ENCODE assay signal across 9 mouse cellular contexts in genomic region chr1:43163467-43164418, GRCm38 (mm10). TPM values are rescaled to one million over a fixed set of nuclear protein-coding genes. Genes with fewer than 3 reads are reported as not detected.
DNase-seq lines count a peak whose midpoint lies in the region; ATAC-seq and TF ChIP-seq lines count a peak whose summit lies in the region.
"Had no signal": no experiment of that assay in that cellular context is flagged by ENCODE, and none has a peak within 500 bp of the region (broad histone marks: within the 10 kb centered on the region; RNA-seq: fewer than 3 reads in every experiment).

No protein-coding gene starts in this region.

- H3K9ac ChIP-seq in embryonic facial prominence, embryonic 13.5 days, result peak overlapping the region; percentile 82
- H3K9ac ChIP-seq in heart, embryonic 12.5 days, result peak overlapping the region; percentile 88
- peak overlapping the region; percentile 75 for H3K9ac ChIP-seq in kidney, embryonic 15.5 days
- H3K9ac ChIP-seq in liver, adult 2 months (ENCODE audit: low read depth, low read length), result peak overlapping the region; percentile 64
- H3K9ac ChIP-seq in stomach, embryonic 15.5 days, result peak overlapping the region; percentile 90

- no peaks in the 10 kb centered on the region for H3K4me1 ChIP-seq in erythroblast, embryonic 14.5 days (ENCODE audit: control insufficient read depth)
- H3K4me1 ChIP-seq in embryonic facial prominence, embryonic 13.5 days, result peaks cover 21% of the 10 kb centered on the region
- peaks cover 55% of the 10 kb centered on the region for H3K4me1 ChIP-seq in heart, embryonic 12.5 days (replicated peaks)
- H3K4me1 ChIP-seq in kidney, embryonic 15.5 days, result peaks cover 37% of the 10 kb centered on the region
- H3K4me1 ChIP-seq in liver, adult 2 months (ENCODE audit: control insufficient read depth, insufficient read depth, low read length), result no peaks in the 10 kb centered on the region
- peaks cover 13% of the 10 kb centered on the region for H3K4me1 ChIP-seq in stomach, embryonic 15.5 days

- no peak for TF ChIP-seq POLR2A in liver, adult 2 months (IDR thresholded peaks at IDR 0.05; ENCODE audit: extremely low read depth, insufficient read depth, low read length)

- peak overlapping the region; percentile 94 for H3K4me2 ChIP-seq in embryonic facial prominence, embryonic 13.5 days
- H3K4me2 ChIP-seq in heart, embryonic 12.5 days, result peak overlapping the region; percentile 76
- peak overlapping the region; percentile 87 for H3K4me2 ChIP-seq in kidney, embryonic 15.5 days
- H3K4me2 ChIP-seq in stomach, embryonic 15.5 days, result peak overlapping the region; percentile 79

- DNase-seq in liver, adult 2 months (ENCODE audit: extremely low read depth, low read depth, low spot score), result no peak

- H3K9me3 ChIP-seq in erythroblast, embryonic 14.5 days (ENCODE audit: control insufficient read depth, low read length), result no peaks in the 10 kb centered on the region
- no peaks in the 10 kb centered on the region for H3K9me3 ChIP-seq in embryonic facial prominence, embryonic 13.5 days
- H3K9me3 ChIP-seq in heart, embryonic 12.5 days (replicated peaks), result 0 out of 2 replicates have a peak, but pooled peaks cover 4% of the 10 kb centered on the region
- H3K9me3 ChIP-seq in kidney, embryonic 15.5 days (replicated peaks), result no peaks in the 10 kb centered on the region
- no peaks in the 10 kb centered on the region for H3K9me3 ChIP-seq in stomach, embryonic 15.5 days

- no peak overlapping the region; the same call in 1 of the 2 replicates for H3K27ac ChIP-seq in embryonic facial prominence, embryonic 13.5 days
- H3K27ac ChIP-seq in heart, embryonic 12.5 days (ENCODE audit: poor library complexity, severe bottlenecking), result peak overlapping the region; percentile 96
- peak overlapping the region; percentile 90 for H3K27ac ChIP-seq in kidney, embryonic 15.5 days
- H3K27ac ChIP-seq in liver, adult 2 months (replicated peaks; ENCODE audit: insufficient read depth, low read depth, low read length), result no peak overlapping the region
- peak overlapping the region; percentile 87 for H3K27ac ChIP-seq in stomach, embryonic 15.5 days

- TF ChIP-seq CTCF in liver, adult 2 months (IDR thresholded peaks at IDR 0.05; ENCODE audit: low read depth, low read length), result no peak

- H3K27me3 ChIP-seq in erythroblast, embryonic 14.5 days (ENCODE audit: control insufficient read depth), result peaks cover 30% of the 10 kb centered on the region
- H3K27me3 ChIP-seq in embryonic facial prominence, embryonic 13.5 days, result no peaks in the 10 kb centered on the region
- H3K27me3 ChIP-seq in heart, embryonic 12.5 days (replicated peaks), result no peaks in the 10 kb centered on the region
- H3K27me3 ChIP-seq in kidney, embryonic 15.5 days, result no peaks in the 10 kb centered on the region
- peaks cover 9% of the 10 kb centered on the region for H3K27me3 ChIP-seq in liver, adult 2 months (ENCODE audit: control insufficient read depth, insufficient read depth, low read length)
- no peaks in the 10 kb centered on the region for H3K27me3 ChIP-seq in stomach, embryonic 15.5 days (replicated peaks)
- H3K27me3 ChIP-seq: CH12.LX had no signal

- ATAC-seq in erythroblast, adult 5-6 weeks (replicated peaks; ENCODE audit: low FRiP score, poor library complexity, severe bottlenecking), result no peak
- ATAC-seq in embryonic facial prominence, embryonic 13.5 days (ENCODE audit: insufficient number of reproducible peaks, insufficient read depth, low FRiP score, low TSS enrichment, low read depth), result peak; percentile 84
- peak; percentile 85 for ATAC-seq in heart, embryonic 12.5 days (ENCODE audit: insufficient number of reproducible peaks, low FRiP score)
- ATAC-seq in kidney, embryonic 15.5 days (replicated peaks; ENCODE audit: low FRiP score), result peak; percentile 94
- peak; percentile 34; the same call in 1 of the 2 replicates for ATAC-seq in monocyte, adult 5-6 weeks (replicated peaks; ENCODE audit: insufficient number of reproducible peaks, low FRiP score, low TSS enrichment, poor library complexity, severe bottlenecking)
- ATAC-seq in stomach, embryonic 15.5 days (ENCODE audit: insufficient read depth, low FRiP score, low read depth), result peak; percentile 91

- 5% methylated on average over 61 of the region's 61 CpGs for WGBS in embryonic facial prominence, embryonic 13.5 days
- 4% methylated on average over 58 of the region's 61 CpGs for WGBS in heart, embryonic 12.5 days
- WGBS in kidney, embryonic 15.5 days, result 5% methylated on average over 61 of the region's 61 CpGs
- WGBS in liver, adult 2 months, result 4% methylated on average over 61 of the region's 61 CpGs
- WGBS in stomach, embryonic 15.5 days, result 4% methylated on average over 60 of the region's 61 CpGs

- H3K79me2 ChIP-seq in liver, adult 2 months (ENCODE audit: control insufficient read depth, insufficient read depth, low read length), result no peaks in the 10 kb centered on the region

- H3K4me3 ChIP-seq in erythroblast, embryonic 14.5 days (replicated peaks), result peak overlapping the region; percentile 24
- H3K4me3 ChIP-seq in embryonic facial prominence, embryonic 13.5 days, result peak overlapping the region; percentile 73
- H3K4me3 ChIP-seq in heart, embryonic 12.5 days, result peak overlapping the region; percentile 70
- peak overlapping the region; percentile 73 for H3K4me3 ChIP-seq in kidney, embryonic 15.5 days (replicated peaks)
- peak overlapping the region; percentile 65 for H3K4me3 ChIP-seq in liver, adult 2 months (ENCODE audit: insufficient read depth, low read depth, low read length)
- H3K4me3 ChIP-seq in stomach, embryonic 15.5 days (replicated peaks), result peak overlapping the region; percentile 81

- H3K36me3 ChIP-seq in erythroblast, embryonic 14.5 days (ENCODE audit: control insufficient read depth), result no peaks in the 10 kb centered on the region
- H3K36me3 ChIP-seq in embryonic facial prominence, embryonic 13.5 days, result no peaks in the 10 kb centered on the region
- peaks cover 23% of the 10 kb centered on the region for H3K36me3 ChIP-seq in heart, embryonic 12.5 days
- no peaks in the 10 kb centered on the region for H3K36me3 ChIP-seq in kidney, embryonic 15.5 days
- no peaks in the 10 kb centered on the region for H3K36me3 ChIP-seq in liver, adult 2 months (ENCODE audit: control insufficient read depth, insufficient read depth, low read length)
- no peaks in the 10 kb centered on the region for H3K36me3 ChIP-seq in stomach, embryonic 15.5 days

RNA-seq across cellular contexts. Expression of gene Fhl2, which starts 33.0 kb away (rescaled TPM):
- polyA plus RNA-seq in erythroblast, embryonic 14.5 days (2012), result not detected in 2 replicates
- not detected in 2 replicates for total RNA-seq in erythroblast, adult 5-6 weeks (2015; ENCODE audit: low replicate concordance)
- 1.0 TPM in 1 of 2 replicates, not detected in the other for total RNA-seq in erythroblast, adult 5-6 weeks (2017; ENCODE audit: low replicate concordance)
- polyA plus RNA-seq in embryonic facial prominence, embryonic 13.5 days (2015; fragmentation: Nextera tagmentation; extraction: Ambion mirVana), result 13.3 TPM in 2 replicates
- 203 and 205 TPM in 2 replicates for polyA plus RNA-seq in heart, embryonic 12.5 days (2016; fragmentation: Nextera tagmentation; extraction: Ambion mirVana)
- polyA plus RNA-seq in kidney, embryonic 15.5 days (2015; fragmentation: Nextera tagmentation; extraction: Ambion mirVana), result 90.7 and 92.4 TPM in 2 replicates
- total RNA-seq in liver, adult 2 months (2014; rRNA removed), result 0.28 and 0.47 TPM in 2 replicates
- polyA plus RNA-seq in liver, adult 2 months (2012; rRNA removed), result 0.39 and 0.71 TPM in 2 replicates
- total RNA-seq in monocyte, adult 5-6 weeks (2017), result 8.1 to 18.7 TPM (median 13.8 TPM) in 3 replicates
- polyA plus RNA-seq in stomach, embryonic 15.5 days (2015; fragmentation: Nextera tagmentation; extraction: Ambion mirVana), result 72.1 and 74.4 TPM in 2 replicates

Comparison
In these comparisons a context has a peak if more than half of its experiments do, and no peak if none do; other contexts are left out.
1. H3K4me3 ChIP-seq: peak in every context shown above with its lines; median percentile 81 in stomach, embryonic 15.5 days; 73 in embryonic facial prominence, embryonic 13.5 days; 73 in kidney, embryonic 15.5 days; 70 in heart, embryonic 12.5 days; 65 in liver, adult 2 months; 24 in erythroblast, embryonic 14.5 days.
2. H3K27ac ChIP-seq: peak in heart, embryonic 12.5 days (single experiment), kidney, embryonic 15.5 days (single experiment) and stomach, embryonic 15.5 days (single experiment); none in embryonic facial prominence, embryonic 13.5 days (single experiment) and liver, adult 2 months (single experiment).
3. Peak in every context shown above with its lines, with median percentiles within 50 percentile points of each other: H3K4me2 ChIP-seq and H3K9ac ChIP-seq.